Mouse (Mus musculus): ENCODE results near the gene Plekha6. TPM values are rescaled to one million over a fixed set of nuclear protein-coding genes. Genes with fewer than 3 reads are reported as not detected.

Plekha6 gene
- polyA plus RNA-seq, 1 experiment from 2014 or later: 13.5 TPM

- Histone ChIP-seq H3K9me3 (no peaks in the 10 kb centered on the region), H3K4me1 (peaks cover 26% of the 10 kb centered on the region), H3K4me3 (no peak overlapping the region), H3K36me3 (no peaks in the 10 kb centered on the region), H3K27ac (no peak overlapping the region), H3K27me3 (ENCODE audit: insufficient read depth, poor library complexity, severe bottlenecking) (peaks cover 4% of the 10 kb centered on the region; the same call in 1 of the 2 replicates)
- WGBS: 87% methylated on average over 6 of the region's 6 CpGs
- DNase-seq (ENCODE audit: low spot score): no peak
Observed at GRCm38 (mm10) chr1:133197266-133197665, 33.3 kb downstream of the Plekha6 start.

- no peaks in the 10 kb centered on the region for H3K9me3 ChIP-seq
- no peak overlapping the region for H3K4me3 ChIP-seq
- no peak for DNase-seq (ENCODE audit: low spot score)
- peak overlapping the region; percentile 29 for H3K27ac ChIP-seq
- no peaks in the 10 kb centered on the region for H3K36me3 ChIP-seq
- 67% methylated on average over 7 of the region's 7 CpGs for WGBS
- H3K4me1 ChIP-seq: peaks cover 39% of the 10 kb centered on the region
- H3K27me3 ChIP-seq (ENCODE audit: insufficient read depth, poor library complexity, severe bottlenecking): peaks cover 4% of the 10 kb centered on the region; the same call in 1 of the 2 replicates
Observed at GRCm38 (mm10) chr1:133199706-133200105, 35.7 kb downstream of the Plekha6 start.

GRCm38 (mm10) chr1:133201499-133201898 is 37.5 kb downstream of the Plekha6 start:
- Histone ChIP-seq H3K4me3 (no peak overlapping the region), H3K4me1 (peaks cover 45% of the 10 kb centered on the region), H3K27me3 (ENCODE audit: insufficient read depth, poor library complexity, severe bottlenecking) (no peaks in the 10 kb centered on the region), H3K9me3 (no peaks in the 10 kb centered on the region), H3K36me3 (no peaks in the 10 kb centered on the region), H3K27ac (0 out of 2 replicates have a peak overlapping the region, but pooled peaks have one; percentile 47)
- WGBS: 24% methylated on average over 4 of the region's 4 CpGs
- peak; percentile 84 for DNase-seq (ENCODE audit: low spot score)

GRCm38 (mm10) chr1:133203701-133204100 is 39.7 kb downstream of the Plekha6 start:
- Histone ChIP-seq H3K27ac (peak overlapping the region; percentile 6; the same call in 1 of the 2 replicates), H3K27me3 (ENCODE audit: insufficient read depth, poor library complexity, severe bottlenecking) (no peaks in the 10 kb centered on the region), H3K4me3 (no peak overlapping the region), H3K36me3 (no peaks in the 10 kb centered on the region), H3K4me1 (peaks cover 40% of the 10 kb centered on the region), H3K9me3 (no peaks in the 10 kb centered on the region)
- WGBS: 37% methylated on average over 2 of the region's 2 CpGs
- DNase-seq (ENCODE audit: low spot score): no peak

- Histone ChIP-seq H3K36me3 (no peaks in the 10 kb centered on the region), H3K27ac (0 out of 2 replicates have a peak overlapping the region, but pooled peaks have one; percentile 11), H3K4me1 (peaks cover 41% of the 10 kb centered on the region), H3K4me3 (no peak overlapping the region), H3K9me3 (no peaks in the 10 kb centered on the region), H3K27me3 (ENCODE audit: insufficient read depth, poor library complexity, severe bottlenecking) (no peaks in the 10 kb centered on the region)
- DNase-seq (ENCODE audit: low spot score): no peak
- 61% methylated on average over 11 of the region's 11 CpGs for WGBS
Observed at GRCm38 (mm10) chr1:133204341-133204849, 40.4 kb downstream of the Plekha6 start.

GRCm38 (mm10) chr1:133204985-133205384 is 41.0 kb downstream of the Plekha6 start:
- no peak overlapping the region for H3K27ac ChIP-seq

GRCm38 (mm10) chr1:133208086-133208815 is 44.2 kb downstream of the Plekha6 start:
- no peak overlapping the region for H3K27ac ChIP-seq
- WGBS: 77% methylated on average over 9 of the region's 11 CpGs
- H3K4me3 ChIP-seq: no peak overlapping the region
- no peaks in the 10 kb centered on the region for H3K27me3 ChIP-seq (ENCODE audit: insufficient read depth, poor library complexity, severe bottlenecking)
- no peak for DNase-seq (ENCODE audit: low spot score)
- H3K36me3 ChIP-seq: no peaks in the 10 kb centered on the region
- peaks cover 50% of the 10 kb centered on the region for H3K4me1 ChIP-seq
- H3K9me3 ChIP-seq: no peaks in the 10 kb centered on the region

More at GRCm38 (mm10) chr1:133204985-133205384, 41.0 kb downstream of the Plekha6 start:
- Histone ChIP-seq H3K27me3 (ENCODE audit: insufficient read depth, poor library complexity, severe bottlenecking) (no peaks in the 10 kb centered on the region), H3K4me1 (peaks cover 44% of the 10 kb centered on the region), H3K9me3 (no peaks in the 10 kb centered on the region), H3K36me3 (no peaks in the 10 kb centered on the region), H3K4me3 (peak overlapping the region; percentile 10; the same call in 1 of the 2 replicates)
- WGBS: 61% methylated on average over 10 of the region's 10 CpGs
- DNase-seq (ENCODE audit: low spot score): no peak

GRCm38 (mm10) chr1:133209036-133209435 is 45.0 kb downstream of the Plekha6 start:
- peaks cover 50% of the 10 kb centered on the region for H3K4me1 ChIP-seq
- 79% methylated on average over 11 of the region's 11 CpGs for WGBS

GRCm38 (mm10) chr1:133209482-133209881 is 45.5 kb downstream of the Plekha6 start:
- Histone ChIP-seq H3K27ac (peak overlapping the region; percentile 17), H3K27me3 (ENCODE audit: insufficient read depth, poor library complexity, severe bottlenecking) (no peaks in the 10 kb centered on the region)
- 48% methylated on average over 7 of the region's 7 CpGs for WGBS

More at GRCm38 (mm10) chr1:133209036-133209435, 45.0 kb downstream of the Plekha6 start:
- no peaks in the 10 kb centered on the region for H3K27me3 ChIP-seq (ENCODE audit: insufficient read depth, poor library complexity, severe bottlenecking)
- H3K27ac ChIP-seq: no peak overlapping the region
- DNase-seq (ENCODE audit: low spot score): no peak
- H3K36me3 ChIP-seq: no peaks in the 10 kb centered on the region
- H3K9me3 ChIP-seq: no peaks in the 10 kb centered on the region
- H3K4me3 ChIP-seq: no peak overlapping the region

GRCm38 (mm10) chr1:133209901-133210516 is 46.0 kb downstream of the Plekha6 start:
- Histone ChIP-seq H3K27me3 (ENCODE audit: insufficient read depth, poor library complexity, severe bottlenecking) (no peaks in the 10 kb centered on the region), H3K4me1 (peaks cover 51% of the 10 kb centered on the region), H3K9me3 (no peaks in the 10 kb centered on the region), H3K27ac (peak overlapping the region; percentile 17), H3K4me3 (no peak overlapping the region), H3K36me3 (no peaks in the 10 kb centered on the region)
- 37% methylated on average over 17 of the region's 17 CpGs for WGBS
- DNase-seq (ENCODE audit: low spot score): no peak

More at GRCm38 (mm10) chr1:133209482-133209881, 45.5 kb downstream of the Plekha6 start:
- H3K9me3 ChIP-seq: no peaks in the 10 kb centered on the region
- peaks cover 49% of the 10 kb centered on the region for H3K4me1 ChIP-seq
- no peaks in the 10 kb centered on the region for H3K36me3 ChIP-seq
- DNase-seq (ENCODE audit: low spot score): no peak
- H3K4me3 ChIP-seq: no peak overlapping the region

GRCm38 (mm10) chr1:133210766-133211165 is 46.8 kb downstream of the Plekha6 start:
- Histone ChIP-seq H3K36me3 (no peaks in the 10 kb centered on the region), H3K27ac (peak overlapping the region; percentile 39; the same call in 1 of the 2 replicates), H3K4me1 (peaks cover 54% of the 10 kb centered on the region), H3K9me3 (no peaks in the 10 kb centered on the region), H3K4me3 (no peak overlapping the region), H3K27me3 (ENCODE audit: insufficient read depth, poor library complexity, severe bottlenecking) (no peaks in the 10 kb centered on the region)
- 77% methylated on average over 7 of the region's 7 CpGs for WGBS
- DNase-seq (ENCODE audit: low spot score): no peak

- Histone ChIP-seq H3K27me3 (ENCODE audit: insufficient read depth, poor library complexity, severe bottlenecking) (no peaks in the 10 kb centered on the region), H3K9me3 (no peaks in the 10 kb centered on the region), H3K27ac (peak overlapping the region; percentile 69; the same call in 1 of the 2 replicates), H3K4me3 (no peak overlapping the region), H3K4me1 (peaks cover 68% of the 10 kb centered on the region), H3K36me3 (no peaks in the 10 kb centered on the region)
- no peak for DNase-seq (ENCODE audit: low spot score)
- 70% methylated on average over 4 of the region's 4 CpGs for WGBS
Observed at GRCm38 (mm10) chr1:133212273-133212672, 48.3 kb downstream of the Plekha6 start.

GRCm38 (mm10) chr1:133213098-133213497 is 49.1 kb downstream of the Plekha6 start:
- Histone ChIP-seq H3K4me1 (peaks cover 71% of the 10 kb centered on the region), H3K9me3 (no peaks in the 10 kb centered on the region), H3K36me3 (no peaks in the 10 kb centered on the region), H3K27ac (peak overlapping the region; percentile 69), H3K4me3 (no peak overlapping the region), H3K27me3 (ENCODE audit: insufficient read depth, poor library complexity, severe bottlenecking) (no peaks in the 10 kb centered on the region)
- no peak for DNase-seq (ENCODE audit: low spot score)
- 65% methylated on average over 7 of the region's 7 CpGs for WGBS
